Mouse (Mus musculus) T-cell, adult 2 months (primary cell): ENCODE results near the gene Cntnap2.
"Not testable (repeated sequence)": the region's sequence is repeated elsewhere in the genome, so short reads cannot be mapped to it uniquely, and the experiment has no call there.

ENCODE experiments used
- DNase-seq: peaks from one replicate; pipeline ENCODE4 v3.0.0; 2022; ENCODE audit warnings: low spot score

Cntnap2 gene

DNA sequence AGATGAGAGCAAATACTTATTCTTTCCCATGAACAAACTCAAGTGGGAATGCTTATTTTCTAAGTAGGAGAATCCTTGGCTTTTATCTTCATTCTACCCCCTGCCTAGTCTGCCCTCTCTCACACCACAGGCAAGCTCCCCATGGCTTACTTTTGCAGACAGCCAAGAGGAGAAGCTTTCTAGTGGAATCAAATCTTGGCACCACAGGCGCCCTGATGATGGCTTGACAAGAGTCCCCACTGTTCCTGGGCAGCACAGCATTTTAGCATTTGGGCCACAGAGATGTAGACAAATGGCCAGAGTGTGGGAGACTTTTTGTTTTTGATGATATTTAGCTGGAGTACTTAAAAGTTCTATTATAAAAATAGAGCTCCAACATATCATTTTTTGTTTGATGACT lies 1204.0 kb downstream of the Cntnap2 start:
- DNase-seq: no peak

DNA sequence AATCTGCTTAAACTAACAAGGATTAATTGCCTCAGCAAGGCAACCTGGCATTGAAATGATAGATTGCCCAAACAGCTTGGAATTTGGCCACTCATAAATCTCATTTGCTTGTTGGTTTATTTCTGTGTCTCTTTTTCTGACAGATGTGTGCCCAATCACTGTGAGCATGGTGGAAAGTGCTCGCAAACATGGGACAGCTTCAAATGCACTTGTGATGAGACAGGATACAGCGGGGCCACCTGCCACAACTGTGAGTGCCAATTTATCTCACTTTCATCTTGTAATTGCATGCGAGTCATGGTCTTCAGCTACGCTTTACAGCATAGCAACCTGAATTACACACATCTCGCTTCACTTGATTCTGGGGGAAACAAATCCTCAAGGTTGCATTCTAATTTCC lies 1287.8 kb downstream of the Cntnap2 start:
- no peak for DNase-seq

DNA sequence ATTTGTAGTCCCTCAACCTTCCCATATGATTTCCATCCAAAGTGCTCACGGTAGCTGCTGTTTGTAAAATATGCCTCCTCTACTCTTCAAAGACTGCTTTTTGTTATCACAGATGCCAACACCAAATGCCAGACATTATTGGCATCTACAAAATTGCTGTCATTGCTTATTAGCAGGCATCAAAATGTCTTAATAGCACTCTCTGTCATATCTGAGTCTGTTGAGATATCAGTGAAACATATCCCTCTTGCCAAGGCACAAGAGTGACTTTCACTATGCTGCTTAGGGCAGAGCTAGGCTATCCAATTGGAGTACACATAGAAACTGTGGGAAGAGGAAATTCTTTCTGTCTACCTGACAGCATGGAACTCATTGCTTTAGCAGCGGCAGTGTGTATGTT lies 1301.9 kb downstream of the Cntnap2 start:
- no peak for DNase-seq

DNA sequence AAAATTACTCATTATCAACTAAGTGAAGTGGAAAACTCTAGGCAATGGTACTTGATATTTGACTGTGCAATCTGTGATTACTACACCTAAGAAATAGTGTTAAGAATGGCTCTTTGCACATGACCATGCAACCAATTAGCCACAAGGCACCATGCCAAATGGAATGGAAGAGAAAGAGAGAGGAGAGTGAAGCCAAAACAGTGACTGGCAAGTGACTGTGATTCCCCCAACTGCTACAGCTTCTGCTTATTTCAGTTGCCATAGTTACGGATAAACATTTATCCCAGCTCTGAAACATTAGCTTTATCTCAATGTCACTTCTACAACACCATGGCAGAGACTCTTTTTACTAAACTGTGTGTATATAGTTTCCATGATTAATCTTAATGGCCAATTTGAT lies 1303.0 kb downstream of the Cntnap2 start:
- no peak for DNase-seq

DNA sequence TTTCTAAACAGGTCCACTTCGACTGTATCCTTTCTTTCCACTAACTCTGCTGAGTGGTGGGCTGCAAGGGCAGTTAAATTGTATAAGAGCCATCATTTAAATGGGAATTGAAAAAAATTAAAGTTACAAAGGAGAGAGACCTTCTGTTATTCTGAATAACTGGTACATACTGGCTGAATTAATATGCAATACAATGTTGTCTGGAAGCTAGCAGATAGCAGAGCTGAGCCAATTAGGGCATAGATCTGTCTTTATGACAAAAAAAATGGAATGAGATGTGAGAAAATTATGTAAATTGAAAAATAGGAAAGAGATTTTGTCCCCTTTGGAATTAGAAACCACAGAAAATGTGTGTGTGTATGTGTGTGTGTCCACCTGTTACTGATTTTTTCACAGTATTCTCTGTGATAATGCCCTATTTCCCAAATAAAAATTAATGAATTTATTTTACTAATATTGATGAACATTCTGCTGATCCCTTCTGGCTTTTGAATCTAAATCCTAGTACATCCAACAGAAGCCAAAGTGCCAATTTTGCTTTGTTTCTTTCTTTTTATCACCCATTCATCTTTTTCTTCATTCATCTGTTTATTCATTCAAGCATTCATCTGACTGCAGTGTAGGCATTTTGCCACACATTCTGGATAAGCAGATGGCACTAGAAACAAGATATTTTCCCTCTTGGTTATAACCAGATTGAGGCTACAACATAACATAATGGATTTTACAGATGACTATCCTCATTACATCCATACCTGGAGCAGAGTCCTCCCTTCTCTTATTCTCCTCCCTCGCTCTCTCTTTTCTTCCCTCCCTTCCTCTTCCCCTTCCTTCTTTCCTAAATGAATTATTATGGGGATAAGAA lies 1339.8 kb downstream of the Cntnap2 start:
- no peak for DNase-seq

DNA sequence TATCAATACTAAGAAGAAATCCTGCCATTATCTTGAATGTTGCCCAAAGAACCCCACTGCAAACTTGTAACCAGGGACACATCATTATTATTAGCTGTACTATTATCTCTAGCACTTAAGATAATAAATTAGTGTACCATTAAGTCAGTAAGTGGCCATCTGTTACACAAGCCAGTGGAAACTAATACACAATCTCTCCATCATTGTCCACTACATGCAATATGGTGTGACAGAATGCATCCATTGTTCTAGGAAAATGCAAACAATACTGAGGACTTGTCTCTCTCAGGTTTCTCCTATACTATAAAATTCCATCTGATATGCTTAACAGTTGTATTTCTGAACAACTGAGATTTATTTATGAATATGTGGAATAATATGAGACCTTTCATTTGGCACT lies 1355.0 kb downstream of the Cntnap2 start:
- DNase-seq: no peak

DNA sequence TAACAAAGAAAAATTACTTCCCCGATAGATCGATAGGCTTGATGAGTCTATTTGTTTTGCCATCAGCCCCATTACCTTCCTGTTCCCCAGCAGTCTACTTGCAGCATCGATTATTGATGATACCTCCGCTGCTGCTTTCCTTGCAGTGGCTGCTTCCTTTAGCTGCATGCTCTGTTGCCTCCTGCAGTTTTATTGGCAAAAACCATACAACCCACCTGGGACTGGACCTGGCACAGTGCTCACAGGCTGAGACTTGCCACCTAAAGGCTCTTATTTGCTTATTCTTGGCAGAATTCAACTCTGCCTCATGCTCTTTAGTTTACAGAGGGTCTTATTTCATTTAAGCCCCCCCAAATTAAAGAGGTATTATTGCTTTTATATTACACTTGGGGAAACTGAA lies 1355.4 kb downstream of the Cntnap2 start:
- DNase-seq: no peak

DNA sequence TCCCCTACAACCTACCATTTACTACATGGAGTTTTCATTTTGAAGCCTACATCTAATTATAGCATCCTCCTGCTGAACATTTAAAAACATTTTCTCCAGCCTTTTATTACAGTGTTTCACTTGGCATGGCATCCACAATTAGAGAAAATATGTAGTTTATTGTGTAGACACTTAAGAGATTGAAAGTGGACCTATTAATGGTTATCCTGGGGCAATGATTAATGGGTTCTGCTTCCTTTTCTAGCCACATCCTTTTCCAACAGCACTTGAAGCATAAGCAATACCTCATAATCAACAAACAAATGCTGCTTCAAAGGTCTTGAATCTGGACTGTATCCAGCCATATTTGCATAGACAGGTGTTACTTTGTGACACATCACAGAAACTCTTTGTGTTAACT lies 1360.7 kb downstream of the Cntnap2 start:
- no peak for DNase-seq

DNA sequence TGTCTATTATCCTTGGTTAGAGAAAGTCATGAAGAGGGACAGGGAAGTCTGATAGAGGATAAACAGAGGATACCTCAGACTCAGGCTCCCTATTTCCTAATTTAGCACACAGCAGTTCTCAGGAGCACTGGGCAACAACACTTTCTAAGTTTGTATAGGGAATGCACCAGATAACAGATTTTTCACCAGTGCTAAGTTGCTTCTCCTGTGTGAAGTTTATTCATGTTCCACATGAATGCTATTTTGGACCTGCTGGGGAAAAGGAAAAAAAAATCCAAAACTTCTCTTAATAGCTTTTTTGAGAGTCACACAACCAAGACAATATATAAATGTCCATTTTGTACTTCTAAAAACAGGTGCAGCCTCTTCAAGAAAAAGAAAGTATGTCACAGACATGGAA lies 1361.2 kb downstream of the Cntnap2 start:
- DNase-seq: no peak

DNA sequence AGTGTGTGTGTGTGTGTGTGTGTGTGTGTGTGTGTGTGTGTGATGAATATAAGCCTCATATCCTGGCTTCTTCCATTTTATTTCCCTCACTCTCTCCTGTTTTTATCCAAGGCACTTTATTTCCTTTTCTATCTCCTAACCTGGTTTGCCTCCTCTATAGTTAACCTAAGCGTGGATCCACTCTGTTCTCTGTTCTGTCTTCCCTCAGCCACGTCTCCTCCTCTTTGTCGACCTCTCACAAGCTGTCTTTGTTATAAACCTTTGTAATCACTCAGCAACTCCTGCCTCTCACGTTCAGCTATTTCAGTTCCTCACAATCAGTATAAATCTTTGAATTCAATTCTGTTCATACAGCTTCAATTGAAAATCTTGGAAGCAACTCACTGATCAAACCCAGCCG lies 1369.1 kb downstream of the Cntnap2 start:
- DNase-seq: no peak

DNA sequence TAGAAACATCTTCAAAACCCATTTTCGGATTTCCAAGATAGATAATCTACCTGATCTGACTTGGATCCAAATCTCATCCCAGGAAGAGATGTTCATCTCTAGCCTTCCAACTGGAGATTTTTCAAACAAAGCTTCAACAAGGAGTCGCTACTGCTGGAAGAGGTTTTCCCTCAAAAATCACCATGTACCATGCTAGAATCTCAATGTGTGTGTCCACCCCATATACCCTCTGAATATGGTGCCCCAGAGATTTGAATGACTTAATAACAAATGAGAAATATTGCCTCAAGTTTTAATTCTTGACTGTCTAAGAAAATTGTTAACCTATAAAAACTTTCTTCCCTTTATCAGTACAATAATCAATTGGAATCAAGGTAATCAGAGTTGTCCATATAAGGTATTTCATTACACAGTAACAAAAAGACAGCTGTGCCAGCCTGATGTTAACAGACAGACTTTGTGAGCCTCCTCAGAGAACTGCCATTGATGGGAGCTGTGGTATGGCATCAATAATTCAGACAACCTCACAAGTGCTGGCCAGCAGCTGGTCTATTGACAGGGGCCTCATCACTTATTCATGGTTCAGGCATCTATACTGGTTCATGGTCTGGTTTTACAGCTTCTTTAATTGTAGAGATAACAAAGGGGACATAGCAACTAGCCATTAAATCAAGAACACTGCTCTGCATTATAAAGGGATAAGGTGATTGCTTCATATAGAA lies 1391.9 kb downstream of the Cntnap2 start:
- DNase-seq: no peak

DNA sequence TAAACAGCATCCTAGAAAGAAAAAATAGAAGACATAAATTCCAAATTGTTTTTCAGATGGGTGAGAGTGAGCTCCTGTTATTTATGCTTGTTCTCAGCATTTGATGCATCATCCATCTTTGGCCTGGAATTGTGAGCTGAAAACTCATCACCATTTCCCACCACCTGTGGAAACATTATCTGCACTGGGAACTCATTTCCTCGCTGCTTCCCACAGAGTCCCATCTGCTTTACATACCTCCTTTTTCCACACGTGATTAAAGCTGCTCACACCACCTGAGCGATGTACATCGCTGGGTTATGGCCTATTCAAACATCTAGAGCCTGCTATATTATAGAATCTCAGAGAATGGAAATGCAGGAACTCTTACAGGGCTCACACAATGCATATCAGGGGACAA lies 1413.5 kb downstream of the Cntnap2 start:
- no peak for DNase-seq

DNA sequence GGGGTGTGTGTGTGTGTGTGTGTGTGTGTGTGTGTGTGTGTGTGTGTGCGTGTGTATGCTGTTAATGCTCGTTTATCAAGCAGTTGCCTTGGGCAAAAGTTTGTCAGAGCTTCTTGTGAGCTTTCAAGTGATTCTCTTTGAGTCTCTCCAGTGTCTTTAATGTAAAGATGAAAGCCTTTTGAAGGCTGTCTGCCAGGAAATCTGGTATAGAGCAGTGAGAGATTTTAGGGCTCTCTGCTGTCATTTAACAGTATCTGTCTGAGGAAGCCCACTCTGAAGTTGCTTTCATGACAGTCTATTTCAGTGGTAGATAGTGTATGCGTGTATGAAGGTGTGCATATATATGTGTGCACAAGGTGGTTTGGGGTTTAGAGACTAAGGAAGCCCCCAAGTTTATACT lies 1425.2 kb downstream of the Cntnap2 start:
- no peak for DNase-seq

DNA sequence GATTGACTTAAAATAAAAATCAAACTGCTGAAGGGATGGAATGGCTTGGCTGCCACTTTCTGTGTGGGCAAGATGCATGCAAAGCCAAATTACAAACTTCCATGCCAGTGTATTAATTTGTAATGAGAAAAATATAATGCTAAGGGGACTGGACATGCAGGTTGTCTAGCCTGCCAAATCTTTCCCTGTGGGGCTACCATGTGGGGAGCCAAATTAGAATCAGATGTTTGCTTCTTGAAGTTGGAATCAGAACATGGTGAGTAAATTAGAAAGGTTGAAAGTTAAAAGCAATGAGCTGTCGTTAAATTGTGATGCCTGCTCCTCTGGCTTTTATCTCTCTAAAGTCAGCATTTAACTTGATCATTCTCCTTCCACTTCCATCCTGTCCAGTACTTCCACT lies 1443.6 kb downstream of the Cntnap2 start:
- DNase-seq: no peak

DNA sequence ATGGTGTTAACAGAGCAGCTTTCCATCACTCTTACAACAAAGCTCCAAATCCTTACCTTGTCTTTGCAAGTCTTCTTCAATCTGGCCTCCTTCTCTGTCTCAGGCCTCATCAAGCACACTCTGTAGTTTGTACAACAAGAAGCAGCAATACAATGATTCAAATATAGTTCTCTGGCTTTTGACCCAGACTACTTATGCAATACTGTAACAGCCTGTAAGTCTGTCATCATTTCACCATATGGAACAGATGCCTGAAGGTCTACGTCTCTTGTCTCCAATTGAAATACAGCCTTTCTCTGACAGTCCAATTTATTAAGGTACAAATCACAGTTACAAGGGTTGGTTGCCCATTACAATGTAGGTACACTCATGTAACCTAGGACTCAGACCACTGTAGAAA lies 1453.7 kb downstream of the Cntnap2 start:
- no peak for DNase-seq

DNA sequence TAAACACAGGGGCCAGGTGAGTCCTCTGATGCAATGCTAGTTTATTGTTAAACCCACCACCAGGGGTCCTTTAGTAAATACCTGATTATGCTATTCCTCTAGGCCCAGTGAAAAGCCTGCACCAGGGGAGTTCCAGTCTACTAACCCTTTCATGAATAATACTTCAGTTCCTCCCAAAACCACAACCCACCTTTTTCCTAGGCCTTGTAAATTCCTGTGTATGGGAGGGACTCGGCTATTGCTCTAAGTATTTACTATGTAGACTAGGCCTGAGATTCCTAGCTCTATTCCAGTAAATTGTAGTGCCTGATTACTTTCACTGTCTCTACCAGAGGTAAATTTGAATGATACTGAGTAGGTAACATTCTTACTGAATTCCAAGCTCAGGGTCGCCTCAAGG lies 1478.4 kb downstream of the Cntnap2 start:
- not testable (repeated sequence) for DNase-seq

DNA sequence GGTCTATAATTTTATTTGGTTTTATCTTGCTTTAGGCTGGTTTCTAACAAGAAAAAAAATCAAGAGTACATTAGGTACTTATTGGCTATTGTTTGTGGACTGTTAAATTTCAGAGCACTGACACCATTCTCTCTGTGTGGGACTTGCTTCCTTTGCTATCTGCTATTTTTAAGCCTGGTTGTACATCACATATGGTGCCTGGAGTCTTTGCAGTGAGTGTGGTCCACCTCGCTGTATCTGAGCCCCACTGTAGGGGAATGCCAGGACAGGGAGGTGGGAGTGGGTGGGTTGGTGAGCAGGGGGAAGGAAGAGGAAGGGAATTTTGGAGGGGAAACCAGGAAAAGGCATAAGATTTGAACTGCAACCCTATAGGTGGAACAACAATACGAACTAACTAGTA lies 1504.3 kb downstream of the Cntnap2 start:
- no peak for DNase-seq

DNA sequence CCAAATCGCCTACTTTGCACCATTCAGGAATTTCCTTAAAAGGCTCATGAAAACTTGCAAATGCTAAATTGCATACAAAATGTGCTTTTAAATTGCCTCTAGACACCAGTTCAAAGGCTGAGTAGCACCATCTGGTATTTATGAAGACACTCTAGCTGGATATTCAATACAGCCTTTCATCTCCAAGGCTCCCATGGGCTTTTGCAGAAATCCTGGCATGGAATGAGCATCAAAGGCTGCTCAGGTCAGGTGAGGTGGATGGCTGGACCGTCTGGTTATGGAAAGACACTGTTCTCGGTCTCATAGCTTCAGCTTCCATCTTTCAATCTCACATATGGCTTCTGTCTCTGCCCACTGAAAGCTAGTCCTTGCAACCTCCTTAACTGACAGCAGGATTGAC lies 1515.9 kb downstream of the Cntnap2 start:
- DNase-seq: no peak

DNA sequence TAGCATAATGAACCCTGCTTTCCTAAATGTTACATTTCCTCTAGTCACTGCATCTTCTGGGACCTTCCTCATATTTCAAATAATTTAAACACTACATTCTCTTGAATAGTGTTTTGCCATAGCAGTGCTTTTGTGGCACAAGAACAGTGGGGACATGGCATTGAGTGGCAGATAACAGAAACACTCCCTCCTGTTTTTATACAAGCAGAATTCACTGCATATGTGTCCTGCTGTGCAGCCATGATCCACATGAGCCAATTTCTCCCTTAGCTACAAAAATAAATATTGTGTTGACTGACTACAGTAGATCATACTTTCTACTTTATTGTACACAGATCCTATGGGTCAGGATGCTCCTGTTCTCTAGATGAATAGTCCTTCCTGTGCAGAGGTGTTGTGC lies 1553.2 kb downstream of the Cntnap2 start:
- DNase-seq: no peak

DNA sequence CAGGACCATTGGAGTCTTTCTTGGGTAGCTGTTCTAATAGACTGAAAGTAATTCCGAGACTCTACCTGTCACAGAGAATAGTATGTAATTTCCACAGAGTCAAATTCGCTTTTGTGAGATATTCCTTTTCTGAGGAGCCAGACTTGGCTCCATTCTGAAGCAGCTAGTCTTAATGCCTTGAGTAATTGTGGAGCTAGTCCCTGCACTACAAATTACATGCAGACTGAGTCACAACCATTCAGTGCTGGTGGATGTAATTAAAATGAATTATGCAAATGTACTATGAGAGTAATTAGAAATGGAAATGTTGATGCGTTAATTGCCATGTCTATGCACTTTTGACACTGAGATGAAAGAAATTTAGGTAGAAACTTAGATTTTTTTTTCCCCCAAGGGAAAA lies 1553.7 kb downstream of the Cntnap2 start:
- DNase-seq: no peak

DNA sequence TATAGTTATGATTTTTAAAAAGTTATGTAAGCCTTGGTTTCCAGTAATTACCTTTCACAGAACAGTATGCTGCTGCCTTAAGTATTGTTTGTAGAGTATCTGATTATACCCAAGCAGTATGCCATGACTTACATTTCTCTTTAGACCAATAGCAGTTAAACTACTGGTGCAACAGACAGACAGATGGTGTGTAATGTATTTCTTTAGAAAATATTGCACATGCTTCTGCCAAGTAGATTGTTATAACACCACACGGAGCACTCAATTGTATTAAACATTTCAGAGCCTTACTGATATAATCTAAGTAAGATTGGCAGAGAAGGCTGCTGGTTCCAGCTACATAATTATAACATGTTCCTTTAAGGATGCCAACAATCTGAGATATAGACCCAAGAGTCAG lies 1609.9 kb downstream of the Cntnap2 start:
- DNase-seq: no peak

DNA sequence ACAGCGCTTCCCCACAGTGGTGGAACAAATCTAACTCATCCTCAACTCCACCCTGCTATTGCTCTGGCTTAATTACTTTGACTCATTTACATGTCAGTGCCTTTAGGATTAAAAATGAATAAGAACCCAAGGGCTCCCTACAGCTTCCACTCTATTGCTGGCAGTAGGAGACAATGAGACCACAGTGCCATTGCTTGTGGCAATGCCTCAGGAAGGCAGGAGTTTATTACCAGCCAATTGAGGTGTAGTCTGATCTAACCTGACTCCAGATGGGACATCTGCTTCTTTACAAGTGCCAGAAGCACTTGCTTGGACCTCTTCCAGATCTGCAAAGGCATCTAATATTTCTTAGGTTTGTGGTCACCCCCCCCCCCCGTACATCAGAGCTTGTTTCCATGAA lies 1615.9 kb downstream of the Cntnap2 start:
- no peak for DNase-seq

DNA sequence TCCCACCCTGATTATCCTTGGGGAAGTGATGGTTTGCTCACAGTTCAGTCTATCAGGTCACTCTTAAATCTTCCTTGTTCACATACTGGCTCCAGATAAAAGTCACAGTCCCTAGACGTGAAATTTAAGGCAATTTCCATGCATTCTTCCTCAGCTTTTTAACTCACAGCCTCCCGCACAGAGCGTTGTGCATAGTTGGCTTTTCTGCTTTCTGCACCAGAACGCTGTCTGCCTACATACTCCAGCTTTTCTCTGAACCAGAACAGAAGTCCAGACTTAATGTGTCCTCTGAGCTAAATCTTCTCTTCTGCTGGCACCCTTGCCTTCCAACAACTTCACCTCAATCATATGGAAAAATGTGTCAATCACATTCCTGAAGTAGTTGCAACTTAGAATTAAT lies 1616.5 kb downstream of the Cntnap2 start:
- DNase-seq: no peak

DNA sequence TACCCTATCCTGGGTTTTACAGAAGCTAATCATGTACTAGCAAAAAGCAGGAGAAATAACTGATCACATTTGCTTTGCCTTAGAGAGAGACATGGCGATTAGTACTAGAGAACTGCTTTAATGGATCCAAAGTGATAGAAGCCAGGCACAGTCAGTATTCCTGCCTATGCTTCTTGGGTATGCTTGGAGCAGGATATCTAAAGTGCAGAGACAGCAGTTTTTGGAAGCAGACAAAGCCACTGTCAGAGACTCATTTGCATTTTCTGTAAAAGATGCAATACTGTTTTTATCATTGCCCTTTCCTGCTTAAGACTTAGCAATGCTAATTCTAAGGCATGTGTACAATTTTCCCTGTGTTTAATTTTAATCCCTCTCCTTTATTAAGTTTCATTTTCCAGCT lies 1637.0 kb downstream of the Cntnap2 start:
- no peak for DNase-seq
